Mouse (Mus musculus): Measurements from ENCODE around the gene Iqcd.
A peak's percentile ranks its signal among the peaks of the same experiment; 100 is the strongest.

Gene Iqcd

GRCm38 (mm10) chr5:120631892-120632291 lies 43.1 kb downstream of the Iqcd start:
- no peak for DNase-seq

GRCm38 (mm10) chr5:120634131-120634530 lies 45.3 kb downstream of the Iqcd start, which contains the start of gene Cfap73:
Gene Cfap73 (minus strand): TSS chr5:120634235.
- no peak for DNase-seq

GRCm38 (mm10) chr5:120634860-120635259 lies 46.0 kb downstream of the Iqcd start:
- no peak for DNase-seq

GRCm38 (mm10) chr5:120635633-120636032 lies 46.8 kb downstream of the Iqcd start:
- DNase-seq = no peak

- DNase-seq = no peak
Observed at GRCm38 (mm10) chr5:120640094-120640493, 51.3 kb downstream of the Iqcd start.

- DNase-seq = no peak
Observed at GRCm38 (mm10) chr5:120643365-120644085, 54.7 kb downstream of the Iqcd start.

GRCm38 (mm10) chr5:120644227-120644626 lies 55.4 kb downstream of the Iqcd start:
- DNase-seq = no peak

- DNase-seq = no peak
Observed at GRCm38 (mm10) chr5:120645851-120646250, 57.0 kb downstream of the Iqcd start.

- no peak for DNase-seq
Observed at GRCm38 (mm10) chr5:120647361-120647760, 58.5 kb downstream of the Iqcd start.

- no peak for DNase-seq
Observed at GRCm38 (mm10) chr5:120647814-120648491, 59.1 kb downstream of the Iqcd start.

- peak; percentile 94 for DNase-seq
Observed at GRCm38 (mm10) chr5:120648569-120649373, 60.0 kb downstream of the Iqcd start, which contains the start of gene Rasal1. Gene Rasal1 (plus strand): TSS chr5:120648812.

GRCm38 (mm10) chr5:120649374-120649933 lies 60.6 kb downstream of the Iqcd start:
- no peak for DNase-seq

- no peak for DNase-seq
Observed at GRCm38 (mm10) chr5:120649938-120650337, 61.1 kb downstream of the Iqcd start.

- no peak for DNase-seq
Observed at GRCm38 (mm10) chr5:120651230-120651629, 62.4 kb downstream of the Iqcd start.

GRCm38 (mm10) chr5:120652915-120653701 lies 64.3 kb downstream of the Iqcd start:
- no peak for DNase-seq

GRCm38 (mm10) chr5:120653873-120654272 lies 65.1 kb downstream of the Iqcd start:
- DNase-seq = no peak

GRCm38 (mm10) chr5:120656281-120656751 lies 67.5 kb downstream of the Iqcd start:
- no peak for DNase-seq
